Comparison of ENCODE assay signal across 8 mouse cellular contexts in genomic region chr5:146867246-146867945, GRCm38 (mm10). TPM values are rescaled to one million over a fixed set of nuclear protein-coding genes. Genes with fewer than 3 reads are reported as not detected.
DNase-seq lines count a peak whose midpoint lies in the region; ATAC-seq and TF ChIP-seq lines count a peak whose summit lies in the region.

No protein-coding gene starts in this region.

- H3K4me2 ChIP-seq in heart, embryonic 14.5 days (ENCODE audit: low read length), result peak overlapping the region; percentile 66
- peak overlapping the region; percentile 63 for H3K4me2 ChIP-seq in liver, postnatal 0 days (ENCODE audit: low read depth, low read length)
- peak overlapping the region; percentile 25; the same call in 1 of the 2 replicates for H3K4me2 ChIP-seq in neural tube, embryonic 14.5 days (ENCODE audit: low read depth, low read length)

- peak overlapping the region; percentile 75 to 81 for H3K27ac ChIP-seq in heart, embryonic 14.5 days (replicated peaks in 1 of 2; ENCODE audit: control insufficient read depth in 1 of 2, insufficient read depth in 1 of 2, low read depth in 2 of 2, low read length in 2 of 2)
- H3K27ac ChIP-seq in liver, postnatal 0 days (ENCODE audit: low read depth), result peak overlapping the region; percentile 19
- 0 out of 2 replicates have a peak overlapping the region, but pooled peaks have one; percentile 18 for H3K27ac ChIP-seq in neural tube, embryonic 14.5 days (ENCODE audit: low read depth, low read length)

- 2% methylated on average over 19 of the region's 19 CpGs for WGBS in heart, embryonic 14.5 days
- whole genome bisulfite sequencing in liver, postnatal 0 days (ENCODE audit: insufficient replicate concordance), result 6% methylated on average over 19 of the region's 19 CpGs
- 7% methylated on average over 19 of the region's 19 CpGs for WGBS in neural tube, embryonic 14.5 days

- ATAC-seq in erythroblast, adult 5-6 weeks (replicated peaks; ENCODE audit: low FRiP score, poor library complexity, severe bottlenecking), result peak; percentile 40
- ATAC-seq in heart, embryonic 14.5 days (ENCODE audit: insufficient number of reproducible peaks, insufficient read depth, low FRiP score, low read depth), result peak; percentile 45; the same call in 1 of the 2 replicates
- ATAC-seq in liver, postnatal 0 days, result peak; percentile 81
- ATAC-seq in neural tube, embryonic 14.5 days (ENCODE audit: low read depth), result peak; percentile 70; the same call in 1 of the 2 replicates

- peak; percentile 33; the same call in 1 of the 2 replicates for TF ChIP-seq EP300 in liver, postnatal 0 days (IDR thresholded peaks at IDR 0.05; ENCODE audit: low read depth)

- peak overlapping the region; percentile 28 for H3ac ChIP-seq in C2C12 (ENCODE audit: control insufficient read depth, insufficient read length, low read depth)

- peak overlapping the region; percentile 62 for H3K9ac ChIP-seq in heart, embryonic 14.5 days (ENCODE audit: low read length)
- no peak overlapping the region for H3K9ac ChIP-seq in liver, postnatal 0 days (replicated peaks)
- H3K9ac ChIP-seq in neural tube, embryonic 14.5 days (replicated peaks; ENCODE audit: low read depth, low read length), result peak overlapping the region; percentile 13; the same call in 1 of the 2 replicates

- peak; percentile 30 for DNase-seq in adrenal gland, postnatal 10 days
- DNase-seq in kidney, postnatal 4 days, result peak; percentile 53 to 74
- DNase-seq in liver, postnatal 0 days, result peak; percentile 44
- peak; percentile 33 to 38 for DNase-seq in thymus, postnatal 10 days (ENCODE audit: low spot score in 2 of 2)

- H3K9me3 ChIP-seq in heart, embryonic 14.5 days (ENCODE audit: control insufficient read depth, low read length), result no peaks in the 10 kb centered on the region
- H3K9me3 ChIP-seq in liver, postnatal 0 days (ENCODE audit: low read length), result no peaks in the 10 kb centered on the region
- no peaks in the 10 kb centered on the region for H3K9me3 ChIP-seq in neural tube, embryonic 14.5 days (ENCODE audit: control insufficient read depth, low read length)

- no peak overlapping the region for H3K4me3 ChIP-seq in C2C12 (ENCODE audit: insufficient read depth, poor library complexity, severe bottlenecking)
- H3K4me3 ChIP-seq in heart, embryonic 14.5 days (ENCODE audit: control insufficient read depth in 1 of 2, insufficient read depth in 1 of 2, low read depth in 1 of 2, low read length in 2 of 2), result peak overlapping the region; percentile 29 to 40
- no peak overlapping the region for H3K4me3 ChIP-seq in liver, postnatal 0 days (ENCODE audit: low read depth, low read length)
- H3K4me3 ChIP-seq in neural tube, embryonic 14.5 days (ENCODE audit: low read depth, low read length), result 0 out of 2 replicates have a peak overlapping the region, but pooled peaks have one; percentile 0

- peaks cover 13% of the 10 kb centered on the region in 2 experiments for H3K4me1 ChIP-seq in heart, embryonic 14.5 days (ENCODE audit: control insufficient read depth in 2 of 2, insufficient read depth in 2 of 2, low read length in 2 of 2)
- H3K4me1 ChIP-seq in liver, postnatal 0 days (ENCODE audit: insufficient read depth), result peaks cover 23% of the 10 kb centered on the region
- no peaks in the 10 kb centered on the region for H3K4me1 ChIP-seq in neural tube, embryonic 14.5 days (ENCODE audit: control insufficient read depth, insufficient read depth, low read length)

- H3K27me3 ChIP-seq in C2C12 (ENCODE audit: control insufficient read depth, insufficient read depth, insufficient read length), result no peaks in the 10 kb centered on the region
- H3K27me3 ChIP-seq in heart, embryonic 14.5 days (ENCODE audit: control insufficient read depth, insufficient read depth, low read length), result no peaks in the 10 kb centered on the region
- no peaks in the 10 kb centered on the region for H3K27me3 ChIP-seq in liver, postnatal 0 days (ENCODE audit: insufficient read depth, low read length)
- H3K27me3 ChIP-seq in neural tube, embryonic 14.5 days (ENCODE audit: control insufficient read depth, insufficient read depth, low read length), result no peaks in the 10 kb centered on the region

- no peaks in the 10 kb centered on the region for H3K79me2 ChIP-seq in C2C12 (ENCODE audit: control insufficient read depth, insufficient read depth)

- H3K36me3 ChIP-seq in C2C12 (ENCODE audit: control insufficient read depth, insufficient read depth), result no peaks in the 10 kb centered on the region
- no peaks in the 10 kb centered on the region for H3K36me3 ChIP-seq in heart, embryonic 14.5 days (ENCODE audit: control insufficient read depth, insufficient read depth, low read length)
- no peaks in the 10 kb centered on the region for H3K36me3 ChIP-seq in liver, postnatal 0 days (replicated peaks; ENCODE audit: insufficient read depth, low read length)
- no peaks in the 10 kb centered on the region for H3K36me3 ChIP-seq in neural tube, embryonic 14.5 days (ENCODE audit: control insufficient read depth, insufficient read depth, low read length)

- no peaks in the 10 kb centered on the region for H3K79me3 ChIP-seq in C2C12 (ENCODE audit: low read depth)

- no peak for TF ChIP-seq CTCF in C2C12 (IDR thresholded peaks at IDR 0.05; ENCODE audit: control insufficient read depth, insufficient read depth, insufficient read length)
- TF ChIP-seq CTCF in liver, postnatal 0 days (IDR thresholded peaks at IDR 0.05; ENCODE audit: low read depth), result no peak

TF ChIP-seq in C2C12, 6 proteins besides CTCF, POLR2A, EP300 and RAD21:
- no peak for TF ChIP-seq CEBPB (IDR thresholded peaks at IDR 0.05; ENCODE audit: low read depth)
- TF ChIP-seq MYOD1 (IDR thresholded peaks at IDR 0.05; ENCODE audit: control insufficient read depth, insufficient read length, low read depth), result no peak
- no peak for TF ChIP-seq USF1 (IDR thresholded peaks at IDR 0.05; ENCODE audit: low read depth)
- no peak for TF ChIP-seq MYOG (IDR thresholded peaks at IDR 0.05; ENCODE audit: control insufficient read depth, extremely low read depth, insufficient read length)
- no peak for TF ChIP-seq FOSL1 (IDR thresholded peaks at IDR 0.05; ENCODE audit: insufficient read depth, low read length, poor library complexity, severe bottlenecking)
- TF ChIP-seq MAX (IDR thresholded peaks at IDR 0.05), result no peak
TF ChIP-seq in C2C12: peak in this region for 0.

RNA-seq across cellular contexts. Expression of gene Rasl11a, which starts 22.5 kb away (rescaled TPM):
- polyA plus RNA-seq in C2C12 (2012; fragmentation: generic; extraction: Trizol), result 35.3 TPM
- total RNA-seq in adrenal gland, postnatal 10 days (2021), result 1 to 10 TPM; 8.4 to 9.0 TPM
- not detected in 2 replicates for total RNA-seq in erythroblast, adult 5-6 weeks (2015; ENCODE audit: low replicate concordance)
- not detected in 2 replicates for total RNA-seq in erythroblast, adult 5-6 weeks (2017; ENCODE audit: low replicate concordance)
- 9.1 and 9.9 TPM in 2 replicates for polyA plus RNA-seq in heart, embryonic 14.5 days (2014; fragmentation: Nextera tagmentation; extraction: Ambion mirVana)
- polyA plus RNA-seq in liver, postnatal 0 days (2015; fragmentation: Nextera tagmentation; extraction: Ambion mirVana), result 3.0 and 3.1 TPM in 2 replicates
- 8.9 and 9.1 TPM in 2 replicates for polyA plus RNA-seq in neural tube, embryonic 14.5 days (2014; fragmentation: Nextera tagmentation; extraction: Ambion mirVana)

RNA-seq across cellular contexts. Expression of gene Rpl21, which starts 34.7 kb away (rescaled TPM):
- polyA plus RNA-seq in C2C12 (2012; fragmentation: generic; extraction: Trizol), result 486 TPM
- 100 to 1,000 TPM; 288 to 299 TPM for total RNA-seq in adrenal gland, postnatal 10 days (2021)
- total RNA-seq in erythroblast, adult 5-6 weeks (2015; ENCODE audit: low replicate concordance), result 373 and 491 TPM in 2 replicates
- total RNA-seq in erythroblast, adult 5-6 weeks (2017; ENCODE audit: low replicate concordance), result 439 and 475 TPM in 2 replicates
- polyA plus RNA-seq in heart, embryonic 14.5 days (2014; fragmentation: Nextera tagmentation; extraction: Ambion mirVana), result 410 and 435 TPM in 2 replicates
- 281 and 298 TPM in 2 replicates for polyA plus RNA-seq in liver, postnatal 0 days (2015; fragmentation: Nextera tagmentation; extraction: Ambion mirVana)
- 380 TPM in 2 replicates for polyA plus RNA-seq in neural tube, embryonic 14.5 days (2014; fragmentation: Nextera tagmentation; extraction: Ambion mirVana)

Comparison
In these comparisons a context has a peak if more than half of its experiments do, and no peak if none do; other contexts are left out.
1. H3K4me3 ChIP-seq: peak in heart, embryonic 14.5 days (2 of 2) and neural tube, embryonic 14.5 days (single experiment); none in C2C12 (single experiment) and liver, postnatal 0 days (single experiment).
2. H3K27ac ChIP-seq: peak in every context shown above with its lines; median percentile 78 in heart, embryonic 14.5 days; 19 in liver, postnatal 0 days; 18 in neural tube, embryonic 14.5 days.
3. Peak in every context shown above with its lines, with median percentiles within 50 percentile points of each other: DNase-seq, ATAC-seq and H3K4me2 ChIP-seq.